Mouse (Mus musculus): ENCODE measurements around the gene Arl11. TPM values are rescaled to one million over a fixed set of nuclear protein-coding genes. Genes with fewer than 3 reads are reported as not detected.

The Arl11 gene
- polyA plus RNA-seq, 1 experiment from 2014 or later: 0.87 TPM

Other genes with a start within 250 kb of the Arl11 start
- gene Sacs, start 171.3 kb upstream of the Arl11 start, polyA plus RNA-seq (2015; fragmentation: Nextera tagmentation; extraction: Ambion mirVana): 2.4 and 2.5 TPM in 2 replicates
- gene Sgcg, start 51.3 kb upstream of the Arl11 start, polyA plus RNA-seq (2015; fragmentation: Nextera tagmentation; extraction: Ambion mirVana): 9.3 and 23.0 TPM in 2 replicates
- 10.4 and 13.4 TPM in 2 replicates for gene Ebpl, start 50.7 kb downstream of the Arl11 start, polyA plus RNA-seq (2015; fragmentation: Nextera tagmentation; extraction: Ambion mirVana)
- 45.1 and 45.4 TPM in 2 replicates for gene Kpna3, start 130.1 kb downstream of the Arl11 start, polyA plus RNA-seq (2015; fragmentation: Nextera tagmentation; extraction: Ambion mirVana)
- 25.7 and 26.0 TPM in 2 replicates for gene Spryd7, start 247.1 kb downstream of the Arl11 start, polyA plus RNA-seq (2015; fragmentation: Nextera tagmentation; extraction: Ambion mirVana)